Comparison of ENCODE assay signal across 8 mouse cellular contexts in the genomic region with DNA sequence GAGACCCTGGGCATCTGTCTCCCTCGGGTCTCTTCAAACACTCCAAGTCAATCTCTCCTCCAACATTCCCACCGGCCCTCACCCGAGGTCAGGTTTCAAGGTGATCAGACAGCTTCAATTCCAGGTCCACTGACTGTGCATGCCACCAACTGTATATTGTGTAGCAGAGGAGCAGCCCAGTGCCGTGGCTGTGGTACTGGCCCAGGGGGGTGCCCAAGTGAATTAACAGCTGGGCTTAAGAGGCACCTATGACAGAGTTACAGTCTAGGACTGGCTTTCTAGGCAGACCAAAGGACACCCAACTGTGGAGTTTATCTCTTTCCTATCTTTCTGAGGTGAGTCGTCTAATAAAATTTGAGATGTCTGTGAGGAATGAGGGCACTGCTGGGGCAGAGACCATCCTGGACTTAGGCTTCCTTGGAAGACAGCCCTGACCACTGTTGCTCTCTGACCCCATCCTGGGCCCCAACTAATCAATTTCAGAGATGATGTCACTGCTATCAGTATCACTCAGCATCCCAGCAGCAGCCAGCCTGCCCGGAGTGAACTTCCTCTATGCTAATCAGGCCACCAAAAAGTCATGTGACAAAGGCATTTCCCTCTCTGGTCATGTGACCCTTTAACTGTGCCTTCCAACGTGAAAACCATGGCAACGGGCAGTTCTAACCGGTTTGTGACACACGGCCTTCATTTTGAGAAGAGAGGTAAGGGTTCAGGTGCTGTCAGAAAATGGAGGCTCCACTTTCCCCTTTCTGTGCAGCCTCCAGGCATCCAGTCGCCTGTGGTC. TPM values are rescaled to one million over a fixed set of nuclear protein-coding genes. Genes with fewer than 3 reads are reported as not detected.
DNase-seq lines count a peak whose midpoint lies in the region; ATAC-seq and TF ChIP-seq lines count a peak whose summit lies in the region.

No protein-coding gene starts in this region.

- intact Hi-C loops in gastrocnemius, postnatal 14 days (cut with DNase I; ENCODE audit: low total_unique reads) = loop anchor here (1.0 to 10.0 kb wide), 2 partner anchors 81 to 245 kb away; no protein-coding TSS in a partner anchor

- DNase-seq in gastrocnemius, postnatal 14 days = peak; percentile 33
- no peak for DNase-seq in gastrocnemius, adult 8-10 months (ENCODE audit: low spot score in 2 of 2)
- peak; percentile 97 for DNase-seq in induced T-regulatory cell, adult 2 months (ENCODE audit: low read depth)
- peak; percentile 52 to 95 (median 56) for DNase-seq in liver, embryonic 14.5 days (ENCODE audit: low read depth in 3 of 3, low spot score in 3 of 3)
- peak; percentile 56 for DNase-seq in thymus, postnatal 25 days

- no peaks in the 10 kb centered on the region for H3K9me3 ChIP-seq in forebrain, embryonic 16.5 days (ENCODE audit: control insufficient read depth, low read length)
- no peaks in the 10 kb centered on the region for H3K9me3 ChIP-seq in liver, embryonic 14.5 days (ENCODE audit: control insufficient read depth, low read length)

- no peak overlapping the region for H3ac ChIP-seq in myocyte (ENCODE audit: control insufficient read depth, insufficient read length)

- WGBS in forebrain, embryonic 16.5 days = 52% methylated on average over 11 of the region's 11 CpGs
- 30% methylated on average over 11 of the region's 11 CpGs for WGBS in liver, embryonic 14.5 days (ENCODE audit: insufficient replicate concordance)

- H3K27me3 ChIP-seq in forebrain, embryonic 16.5 days (replicated peaks; ENCODE audit: control insufficient read depth, insufficient read depth, low read length) = no peaks in the 10 kb centered on the region
- no peaks in the 10 kb centered on the region for H3K27me3 ChIP-seq in liver, embryonic 14.5 days (ENCODE audit: control insufficient read depth, insufficient read depth, low read length)
- H3K27me3 ChIP-seq in myocyte (ENCODE audit: control insufficient read depth, insufficient read depth, insufficient read length) = no peaks in the 10 kb centered on the region

- TF ChIP-seq POLR2A in bone marrow macrophage, adult 2 months (IDR thresholded peaks at IDR 0.05; ENCODE audit: borderline replicate concordance, low read depth, low read length) = no peak
- TF ChIP-seq POLR2A in myocyte (IDR thresholded peaks at IDR 0.05; ENCODE audit: insufficient read length, low read depth) = no peak

- ATAC-seq in forebrain, embryonic 16.5 days = peak; percentile 32; the same call in 1 of the 2 replicates
- ATAC-seq in liver, embryonic 14.5 days (ENCODE audit: insufficient read depth) = peak; percentile 72

- H3K4me2 ChIP-seq in forebrain, embryonic 16.5 days (ENCODE audit: low read length) = no peak overlapping the region; the same call in 1 of the 2 replicates
- peak overlapping the region; percentile 65 for H3K4me2 ChIP-seq in liver, embryonic 14.5 days (ENCODE audit: low read depth)
- peak overlapping the region; percentile 57 for H3K4me2 ChIP-seq in myocyte (ENCODE audit: low read depth)

- H3K4me3 ChIP-seq in bone marrow macrophage, adult 2 months (ENCODE audit: insufficient read depth, low read length) = peak overlapping the region; percentile 29
- H3K4me3 ChIP-seq in forebrain, embryonic 16.5 days (replicated peaks; ENCODE audit: low read length) = no peak overlapping the region
- H3K4me3 ChIP-seq in liver, embryonic 14.5 days (ENCODE audit: insufficient read depth in 1 of 2, low read depth in 2 of 2, low read length in 2 of 2) = peak overlapping the region in 1 of 2 experiments; percentile 18; a peak in 3 of 4 replicates
- H3K4me3 ChIP-seq in myocyte = no peak overlapping the region

- TF ChIP-seq EP300 in liver, embryonic 14.5 days (IDR thresholded peaks at IDR 0.05; ENCODE audit: low read depth) = peak; percentile 33; the same call in 1 of the 2 replicates

- H3K79me2 ChIP-seq in myocyte (ENCODE audit: control insufficient read depth, insufficient read depth) = peaks cover 46% of the 10 kb centered on the region

- H3K36me3 ChIP-seq in forebrain, embryonic 16.5 days (ENCODE audit: control insufficient read depth, insufficient read depth) = 0 out of 2 replicates have a peak, but pooled peaks cover 4% of the 10 kb centered on the region
- peaks cover 27% of the 10 kb centered on the region for H3K36me3 ChIP-seq in liver, embryonic 14.5 days (replicated peaks; ENCODE audit: control insufficient read depth, insufficient read depth, low read depth)
- H3K36me3 ChIP-seq in myocyte (ENCODE audit: control insufficient read depth, insufficient read depth) = peaks cover 13% of the 10 kb centered on the region

- H3K27ac ChIP-seq in bone marrow macrophage, adult 2 months (ENCODE audit: insufficient read depth, low read depth, low read length) = peak overlapping the region; percentile 64
- H3K27ac ChIP-seq in forebrain, embryonic 16.5 days (ENCODE audit: low read length) = peak overlapping the region; percentile 29
- peak overlapping the region; percentile 83 for H3K27ac ChIP-seq in liver, embryonic 14.5 days

- H3K4me1 ChIP-seq in bone marrow macrophage, adult 2 months (ENCODE audit: control insufficient read depth, insufficient read depth, low read length) = peaks cover 35% of the 10 kb centered on the region
- H3K4me1 ChIP-seq in forebrain, embryonic 16.5 days (replicated peaks; ENCODE audit: control insufficient read depth, insufficient read depth, low read length) = peaks cover 10% of the 10 kb centered on the region
- peaks cover 46 to 55% of the 10 kb centered on the region in 2 experiments for H3K4me1 ChIP-seq in liver, embryonic 14.5 days (replicated peaks; ENCODE audit: control insufficient read depth in 2 of 2, insufficient read depth in 2 of 2, low read length in 1 of 2)

- TF ChIP-seq CTCF in bone marrow macrophage, adult 2 months (IDR thresholded peaks at IDR 0.05; ENCODE audit: low read depth, low read length) = no peak
- TF ChIP-seq CTCF in liver, embryonic 14.5 days (IDR thresholded peaks at IDR 0.05; ENCODE audit: low read depth) = no peak

- no peak overlapping the region for H3K9ac ChIP-seq in forebrain, embryonic 16.5 days (replicated peaks; ENCODE audit: low read depth, low read length)
- H3K9ac ChIP-seq in liver, embryonic 14.5 days (replicated peaks) = peak overlapping the region; percentile 58

TF ChIP-seq in myocyte, 11 proteins besides CTCF, POLR2A, EP300 and RAD21:
- TF ChIP-seq USF1 (IDR thresholded peaks at IDR 0.05; ENCODE audit: low read depth) (peak; percentile 86), CEBPB (IDR thresholded peaks at IDR 0.05; ENCODE audit: insufficient read depth, poor library complexity, severe bottlenecking) (no peak)

RNA-seq across cellular contexts. Expression of a gene that starts 17.6 kb away (rescaled TPM):
- total RNA-seq in gastrocnemius, postnatal 14 days (2021) = 10 to 100 TPM in 1 of 2 experiments, 1 to 10 TPM in 1; 7.8 to 10.2 TPM
- 10 to 100 TPM in 3 of 4 experiments, 1 to 10 TPM in 1; 8.2 to 10.8 (median 10.5) TPM for total RNA-seq in gastrocnemius, adult 8-10 months (2022)
- not detected in 2 replicates for polyA plus RNA-seq in bone marrow macrophage, adult 2 months (2012; ENCODE audit: insufficient read depth, insufficient read length, missing spikeins)
- 6.7 and 10.1 TPM in 2 replicates for polyA plus RNA-seq in forebrain, embryonic 16.5 days (2015; fragmentation: Nextera tagmentation; extraction: Ambion mirVana)
- 0.30 and 0.36 TPM in 2 replicates for polyA plus RNA-seq in liver, embryonic 14.5 days (2012; rRNA removed)
- 0.77 and 0.79 TPM in 2 replicates for polyA plus RNA-seq in liver, embryonic 14.5 days (2014; fragmentation: Nextera tagmentation; extraction: Ambion mirVana)
- 19.0 TPM for polyA plus RNA-seq in myocyte (2012; fragmentation: generic; extraction: Trizol)

RNA-seq across cellular contexts. Expression of a gene that starts 17.7 kb away (rescaled TPM):
- 100 to 1,000 TPM; 265 to 294 TPM for total RNA-seq in gastrocnemius, postnatal 14 days (2021)
- total RNA-seq in gastrocnemius, adult 8-10 months (2022) = 100 to 1,000 TPM; 248 to 328 (median 285) TPM
- polyA plus RNA-seq in bone marrow macrophage, adult 2 months (2012; ENCODE audit: insufficient read depth, insufficient read length, missing spikeins) = 86.8 and 90.6 TPM in 2 replicates
- polyA plus RNA-seq in forebrain, embryonic 16.5 days (2015; fragmentation: Nextera tagmentation; extraction: Ambion mirVana) = 144 and 145 TPM in 2 replicates
- polyA plus RNA-seq in liver, embryonic 14.5 days (2012; rRNA removed) = 26.2 and 44.8 TPM in 2 replicates
- 109 and 113 TPM in 2 replicates for polyA plus RNA-seq in liver, embryonic 14.5 days (2014; fragmentation: Nextera tagmentation; extraction: Ambion mirVana)
- polyA plus RNA-seq in myocyte (2012; fragmentation: generic; extraction: Trizol) = 277 TPM

RNA-seq across cellular contexts. Expression of a gene that starts 18.1 kb away (rescaled TPM):
- total RNA-seq in gastrocnemius, postnatal 14 days (2021) = under 1 TPM in 1 of 2 experiments, not detected in 1; 0.31 TPM
- not detected for total RNA-seq in gastrocnemius, adult 8-10 months (2022)
- polyA plus RNA-seq in bone marrow macrophage, adult 2 months (2012; ENCODE audit: insufficient read depth, insufficient read length, missing spikeins) = 0.60 TPM in 1 of 2 replicates, not detected in the other
- 2.7 and 2.8 TPM in 2 replicates for polyA plus RNA-seq in forebrain, embryonic 16.5 days (2015; fragmentation: Nextera tagmentation; extraction: Ambion mirVana)
- 0.41 and 0.50 TPM in 2 replicates for polyA plus RNA-seq in liver, embryonic 14.5 days (2012; rRNA removed)
- polyA plus RNA-seq in liver, embryonic 14.5 days (2014; fragmentation: Nextera tagmentation; extraction: Ambion mirVana) = 1.7 and 1.9 TPM in 2 replicates
- 0.92 TPM for polyA plus RNA-seq in myocyte (2012; fragmentation: generic; extraction: Trizol)

RNA-seq across cellular contexts. Expression of a gene that starts 32.6 kb away (rescaled TPM):
- total RNA-seq in gastrocnemius, postnatal 14 days (2021) = 10 to 100 TPM; 26.6 to 27.8 TPM
- 1 to 10 TPM; 1.2 to 6.0 (median 2.1) TPM for total RNA-seq in gastrocnemius, adult 8-10 months (2022)
- polyA plus RNA-seq in bone marrow macrophage, adult 2 months (2012; ENCODE audit: insufficient read depth, insufficient read length, missing spikeins) = not detected in 2 replicates
- polyA plus RNA-seq in forebrain, embryonic 16.5 days (2015; fragmentation: Nextera tagmentation; extraction: Ambion mirVana) = 4.9 and 5.0 TPM in 2 replicates
- polyA plus RNA-seq in liver, embryonic 14.5 days (2012; rRNA removed) = 0.03 and 0.04 TPM in 2 replicates
- polyA plus RNA-seq in liver, embryonic 14.5 days (2014; fragmentation: Nextera tagmentation; extraction: Ambion mirVana) = 0.03 TPM in 1 of 2 replicates, not detected in the other
- 0.20 TPM for polyA plus RNA-seq in myocyte (2012; fragmentation: generic; extraction: Trizol)

Comparison
In these comparisons a context has a peak if more than half of its experiments do, and no peak if none do; other contexts are left out.
1. DNase-seq: peak in gastrocnemius, postnatal 14 days (single experiment), induced T-regulatory cell, adult 2 months (single experiment), liver, embryonic 14.5 days (3 of 3) and thymus, postnatal 25 days (single experiment); none in gastrocnemius, adult 8-10 months (0 of 2).
2. H3K27ac ChIP-seq: peak in every context shown above with its lines; median percentile 83 in liver, embryonic 14.5 days; 64 in bone marrow macrophage, adult 2 months; 29 in forebrain, embryonic 16.5 days.